Mouse (Mus musculus) neural tube, postnatal 0 days (tissue): ENCODE results near the gene Csta1. TPM values are rescaled to one million over a fixed set of nuclear protein-coding genes. Genes with fewer than 3 reads are reported as not detected.

Source experiments
- polyA plus RNA-seq: library from polyadenylated mRNA; unstranded; fragments of >200 nt; fragmentation: Nextera tagmentation; extraction: Ambion mirVana; gene quantifications from 2 replicates; pipeline ENCODE4 v1.2.1, GENCODE M21; 2015

Csta1 gene
- not detected in 2 replicates for polyA plus RNA-seq

DNA sequence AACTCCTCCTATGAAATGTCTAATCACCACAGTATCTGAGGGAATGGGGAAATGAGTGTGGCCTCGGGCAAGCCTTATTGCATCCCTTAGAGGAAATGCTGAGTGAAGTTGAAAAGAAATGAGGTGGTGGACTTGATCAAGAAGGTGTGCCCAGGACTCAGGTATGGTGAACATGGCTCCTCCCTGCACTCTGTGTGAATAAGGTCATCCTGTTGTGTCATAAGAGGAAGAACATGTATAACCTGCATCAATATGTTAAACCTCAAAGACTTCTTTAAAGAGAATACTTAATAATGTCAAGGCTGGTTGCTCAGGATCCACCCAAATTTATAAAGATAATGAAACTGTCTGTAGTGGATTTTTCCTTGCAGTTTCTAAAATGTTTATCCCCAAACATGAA lies at the start of gene Csta1:
TSS of gene Csta1 (minus strand) at position 101 of the 400 bp plus-strand sequence.

DNA sequence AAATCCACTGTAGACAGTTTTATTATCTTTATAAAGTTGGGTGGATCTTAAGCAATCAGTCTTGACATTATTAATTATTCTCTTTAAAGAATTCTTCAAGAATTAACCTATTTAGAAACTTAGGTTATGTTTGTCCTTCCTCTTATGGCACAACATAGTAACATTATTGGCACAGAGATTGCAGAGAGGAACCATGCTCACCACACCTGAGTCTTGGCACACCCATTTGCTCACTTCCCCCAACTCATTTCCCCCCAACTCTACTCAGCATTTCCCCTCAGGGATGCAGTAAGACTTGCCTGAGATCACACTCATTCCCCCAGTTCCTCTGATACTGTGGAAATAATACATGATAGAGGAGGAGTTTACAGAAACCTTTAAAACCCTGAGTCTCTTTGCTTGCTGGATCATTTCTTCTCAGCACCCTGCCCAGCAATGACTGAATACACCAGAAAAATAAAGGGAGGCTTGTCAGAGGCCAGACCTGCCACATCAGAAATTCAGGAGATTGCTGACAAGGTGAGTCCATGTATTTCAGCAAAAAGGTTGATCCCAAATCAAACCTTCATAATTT lies 25.4 kb upstream of the Csta1 start, which contains the start of gene Stfa2l1:
TSS of gene Stfa2l1 (plus strand) at position 410 of the 574 bp plus-strand sequence.

DNA sequence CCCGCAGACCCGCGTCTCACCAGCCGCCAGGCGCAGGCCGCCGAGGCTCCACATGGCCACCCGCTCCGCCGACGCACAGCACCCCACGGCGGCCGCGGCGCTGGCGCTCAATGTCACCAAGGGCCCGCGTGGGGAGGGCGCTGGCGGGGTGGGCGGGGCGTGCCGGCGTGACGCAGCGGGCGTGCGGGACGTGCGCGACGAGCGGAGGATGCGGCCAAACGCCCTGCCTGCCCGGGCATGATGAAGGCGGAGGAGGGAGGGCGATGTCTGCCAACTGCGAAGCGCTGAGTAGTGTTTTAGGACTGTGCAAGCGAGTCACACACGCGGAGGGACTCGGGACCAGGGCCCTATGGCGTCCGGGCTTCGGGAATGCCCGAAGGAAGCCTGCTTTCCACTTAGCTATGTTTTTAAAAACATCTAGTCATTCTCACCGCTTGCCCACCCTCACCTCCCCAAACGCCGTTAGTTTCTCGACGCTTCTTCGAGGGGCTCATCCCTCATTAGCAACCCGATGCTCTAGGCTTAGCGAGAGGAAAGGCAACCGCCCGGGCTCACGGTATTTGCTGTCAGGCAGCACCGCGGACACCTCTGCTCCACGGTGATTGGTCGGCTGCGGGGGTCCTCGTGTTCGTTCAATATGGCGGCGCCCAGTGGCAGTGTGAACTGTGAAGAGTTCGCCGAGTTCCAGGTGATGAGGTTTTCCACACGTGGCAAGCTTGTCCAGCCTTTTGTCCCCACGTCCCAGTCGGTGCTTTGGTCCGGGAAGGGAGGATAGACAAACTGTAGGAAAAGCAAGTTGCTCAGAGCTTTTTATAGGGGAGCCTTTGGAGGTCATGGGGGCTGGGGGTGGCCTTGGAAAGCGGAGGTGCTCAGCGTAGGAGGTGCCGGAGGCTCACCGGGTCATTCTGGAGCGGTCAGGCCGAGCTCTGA lies 59.3 kb downstream of the Csta1 start, which contains the start of the genes Fam162a and Ccdc58:
TSS of gene Fam162a (minus strand) at position 145 of the 930 bp plus-strand sequence.
TSS of gene Ccdc58 (plus strand) at position 236 of the 930 bp plus-strand sequence.

Other genes starting within 250 kb of the Csta1 start
- 3.1 and 3.5 TPM in 2 replicates for gene Parp9, start 192.8 kb downstream of the Csta1 start, polyA plus RNA-seq
- 1.5 and 1.6 TPM in 2 replicates for gene Dtx3l, start 192.1 kb downstream of the Csta1 start, polyA plus RNA-seq
- gene Kpna1, start 152.5 kb downstream of the Csta1 start, polyA plus RNA-seq: 39.8 and 40.0 TPM in 2 replicates
- gene Wdr5b, start 90.1 kb downstream of the Csta1 start, polyA plus RNA-seq: 7.9 and 8.1 TPM in 2 replicates
- 156 and 169 TPM in 2 replicates for gene Fam162a, start 59.6 kb downstream of the Csta1 start, polyA plus RNA-seq
- 25.9 and 29.3 TPM in 2 replicates for gene Ccdc58, start 59.6 kb downstream of the Csta1 start, polyA plus RNA-seq
- gene Stfa2l1, start 25.6 kb upstream of the Csta1 start, polyA plus RNA-seq: 1.6 TPM in 1 of 2 replicates, not detected in the other
- 1.1 and 2.6 TPM in 2 replicates for gene Gm5483, start 53.0 kb upstream of the Csta1 start, polyA plus RNA-seq
- gene Gm5416, start 79.2 kb upstream of the Csta1 start, polyA plus RNA-seq: not detected in 2 replicates
- 0.71 and 1.1 TPM in 2 replicates for gene 2010005H15Rik, start 90.2 kb upstream of the Csta1 start, polyA plus RNA-seq
- gene Stfa1, start 145.7 kb upstream of the Csta1 start, polyA plus RNA-seq: 2.5 and 4.2 TPM in 2 replicates
- gene BC117090, start 203.1 kb upstream of the Csta1 start, polyA plus RNA-seq: not detected in 2 replicates
- gene BC100530, start 236.5 kb upstream of the Csta1 start, polyA plus RNA-seq: 1.2 and 4.9 TPM in 2 replicates